Mouse (Mus musculus): Measurements from ENCODE around the gene 2410004B18Rik.
"Not testable (repeated sequence)": the region's sequence is repeated elsewhere in the genome, so short reads cannot be mapped to it uniquely, and the experiment has no call there.

2410004B18Rik gene

GRCm38 (mm10) chr3:145965583-145965982 is 27.8 kb downstream of the 2410004B18Rik start:
- not testable (repeated sequence) for DNase-seq

DNA sequence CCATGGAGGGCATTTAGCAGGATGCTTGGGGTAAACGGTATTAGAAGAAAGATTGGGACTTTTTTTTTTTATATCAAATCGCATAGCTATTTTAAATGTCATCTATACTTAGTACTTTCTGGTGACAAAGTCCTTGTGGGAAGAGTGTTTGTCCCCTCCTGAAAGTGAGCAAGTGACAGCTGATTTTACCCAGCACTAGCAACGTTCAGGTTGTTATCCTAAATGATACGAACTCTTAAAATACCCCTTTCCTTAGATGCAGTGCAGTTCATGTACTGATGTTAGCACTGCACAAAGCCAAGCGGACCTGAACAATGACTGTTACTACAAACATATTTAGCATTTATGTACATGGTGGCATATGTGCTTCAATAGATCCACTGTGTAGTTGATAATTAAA is 29.0 kb downstream of the 2410004B18Rik start:
- DNase-seq, result no peak

DNA sequence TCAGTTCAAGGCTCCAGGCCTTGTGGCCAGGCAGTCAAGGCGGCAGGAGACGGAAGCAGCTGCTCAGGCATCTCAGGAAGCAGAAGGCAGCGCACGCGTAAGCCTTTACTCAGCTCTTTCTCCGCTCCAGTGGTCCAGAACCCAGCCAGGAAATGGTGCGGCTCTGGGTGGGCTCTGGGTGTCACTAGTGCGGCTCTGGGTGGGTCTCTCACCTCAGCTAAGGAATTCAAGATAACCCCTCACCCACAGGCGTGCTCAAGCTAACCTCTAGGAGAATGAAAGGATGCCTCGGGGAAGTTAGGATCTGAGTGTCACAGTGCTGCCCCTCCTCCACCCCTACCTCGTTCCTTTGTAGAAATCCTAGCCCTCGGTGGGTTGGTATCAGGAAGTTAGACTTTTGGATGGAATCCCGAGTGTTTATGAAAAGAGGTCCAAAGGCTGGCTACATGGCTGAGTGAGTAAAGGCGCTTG is 31.3 kb downstream of the 2410004B18Rik start:
- DNase-seq, result no peak

GRCm38 (mm10) chr3:145971501-145971900 is 33.7 kb downstream of the 2410004B18Rik start:
- DNase-seq, result peak in 1 of 2 experiments; percentile 19

- no peak for DNase-seq
Observed at GRCm38 (mm10) chr3:145974986-145975385, 37.2 kb downstream of the 2410004B18Rik start.

DNA sequence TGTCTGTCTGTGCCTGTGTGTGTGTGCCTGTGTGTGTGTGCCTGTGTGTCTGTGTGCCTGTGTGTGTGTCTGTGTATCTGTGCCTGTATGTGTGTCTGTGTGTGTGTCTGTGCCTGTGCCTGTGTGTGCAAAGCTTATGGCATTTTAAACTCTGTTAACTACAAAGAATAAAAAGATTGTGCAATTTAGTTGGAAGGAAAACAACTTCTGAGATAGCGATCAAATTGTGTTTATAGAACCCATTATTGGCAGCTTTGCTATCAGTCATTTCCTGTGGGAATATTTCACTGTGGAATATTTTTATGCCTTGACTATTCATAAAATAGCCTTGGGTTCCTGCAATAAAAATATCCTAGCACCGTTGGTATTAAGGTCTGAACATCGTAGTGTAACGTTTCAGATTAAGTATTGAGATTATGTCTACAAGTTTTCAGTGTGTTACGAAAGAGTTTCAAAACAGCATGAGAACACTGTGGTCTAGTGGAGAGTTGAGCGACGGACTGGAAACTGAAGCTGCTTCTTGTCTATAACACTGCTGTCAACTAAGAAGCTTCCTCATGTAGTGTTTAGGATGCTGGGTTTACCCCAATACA is 47.6 kb downstream of the 2410004B18Rik start:
- DNase-seq, result no peak

DNA sequence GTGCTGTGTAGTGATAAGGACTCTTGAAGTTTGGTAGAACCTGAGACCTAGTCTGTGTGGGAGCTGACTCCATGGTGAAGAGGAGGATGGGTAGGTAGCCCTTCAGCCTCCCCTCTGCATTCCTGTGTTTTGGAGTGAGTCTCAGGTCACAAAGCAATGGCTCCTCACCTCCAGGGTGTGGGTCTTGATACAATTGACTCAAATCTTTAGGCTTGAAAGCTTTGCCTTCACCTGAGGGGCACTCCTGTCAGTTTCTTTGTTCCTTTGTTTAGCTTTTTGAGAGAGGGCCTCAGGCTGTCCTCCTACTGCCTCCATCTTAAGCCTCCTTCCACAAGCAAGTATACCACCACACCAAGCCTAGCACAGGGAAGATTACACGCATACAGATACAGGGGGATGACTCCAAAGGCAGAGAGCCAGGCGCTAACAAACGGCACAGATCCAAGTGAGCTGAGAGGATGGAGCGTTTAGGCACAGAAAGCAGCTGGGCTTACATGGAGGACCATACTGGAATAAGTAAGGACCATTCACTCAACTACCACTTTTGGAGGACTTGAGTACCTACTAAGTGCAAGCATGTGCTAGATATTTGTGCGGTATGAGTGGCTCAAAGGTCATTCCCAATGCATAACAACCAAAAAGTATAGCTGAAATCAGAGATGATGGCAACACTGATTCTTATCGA is 48.6 kb downstream of the 2410004B18Rik start:
- DNase-seq, result peak; percentile 25 to 52

- DNase-seq, result peak; percentile 89 to 96
Observed at GRCm38 (mm10) chr3:145987268-145987969, 49.6 kb downstream of the 2410004B18Rik start, which contains the start of gene Syde2. Gene Syde2 (plus strand): TSS chr3:145987870.

DNA sequence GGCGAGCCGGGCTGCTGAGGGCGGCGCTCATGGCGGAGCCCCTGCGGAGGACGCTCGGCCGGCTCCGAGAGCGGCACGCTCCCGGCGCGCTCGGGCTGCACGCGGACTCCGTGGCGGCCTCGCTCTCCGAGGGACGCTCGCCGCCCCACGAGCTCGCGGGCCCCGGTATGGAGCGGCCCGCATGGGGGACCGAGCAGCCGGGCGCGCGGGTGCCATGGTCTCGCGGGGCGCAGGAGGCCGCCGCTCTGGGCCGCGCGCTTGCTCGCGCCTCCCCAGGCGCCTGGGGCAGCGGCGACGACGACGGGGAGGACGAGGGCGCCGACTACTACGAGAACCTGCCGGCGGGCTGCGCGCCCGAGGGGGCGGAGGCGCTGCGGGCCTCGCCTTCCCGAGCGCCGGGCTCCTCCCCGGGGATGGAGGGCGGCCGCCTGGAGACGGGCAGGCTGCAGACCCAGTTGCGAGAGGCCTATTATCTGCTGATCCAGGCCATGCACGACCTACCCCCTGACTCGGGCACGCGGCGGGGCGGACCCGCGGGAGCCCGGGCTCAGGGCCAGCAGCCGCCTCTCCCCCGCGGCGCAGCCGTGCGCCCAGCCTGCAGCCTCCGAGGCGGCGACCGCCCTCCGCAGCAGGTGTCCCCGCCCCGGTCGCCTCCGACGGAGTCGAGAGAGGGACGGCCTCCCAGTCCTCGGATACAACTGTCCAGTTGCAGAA is 50.3 kb downstream of the 2410004B18Rik start:
- DNase-seq, result peak; percentile 87 to 95

DNA sequence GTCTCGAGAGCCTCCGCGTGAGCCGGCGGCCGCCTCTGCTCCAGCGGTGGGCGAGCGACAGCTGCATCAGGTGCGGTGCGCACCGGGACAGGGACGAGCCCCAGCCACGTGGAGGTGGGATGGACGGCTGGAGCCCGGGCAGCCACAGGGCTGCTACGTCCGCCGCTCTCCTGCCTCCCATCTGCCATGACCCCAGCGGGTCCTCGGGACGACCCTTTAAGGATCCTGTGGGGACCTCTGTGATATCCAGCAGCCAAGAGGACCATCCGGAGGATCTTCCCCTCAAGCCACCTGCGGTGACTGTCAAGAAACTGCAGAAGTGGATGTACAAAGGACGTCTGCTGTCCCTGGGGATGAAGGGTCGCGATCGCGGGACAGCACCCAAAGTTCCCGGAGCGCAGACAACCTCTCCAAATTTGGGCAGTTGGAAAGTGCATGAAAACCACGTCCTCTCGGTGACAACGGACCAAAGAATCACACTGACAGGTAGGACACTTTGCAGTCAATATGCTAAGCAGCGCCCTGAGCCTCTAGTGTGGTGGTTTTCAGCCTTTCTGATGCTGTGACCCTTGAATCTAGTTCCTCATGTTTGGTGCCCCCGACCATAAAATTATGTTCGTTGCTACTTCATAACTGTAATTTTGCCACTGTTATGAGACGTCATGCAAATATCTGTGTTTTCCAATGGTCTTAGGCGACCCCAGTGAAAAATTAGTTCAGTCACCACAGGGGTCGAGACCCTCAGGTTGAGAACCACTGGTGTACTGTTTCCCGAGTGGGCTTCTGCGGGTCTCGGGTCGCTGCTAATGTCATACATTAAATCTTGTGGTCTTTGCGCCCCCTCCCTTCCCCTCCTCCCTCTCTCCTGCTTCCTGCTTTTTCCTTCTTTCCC is 51.1 kb downstream of the 2410004B18Rik start:
- no peak for DNase-seq

DNA sequence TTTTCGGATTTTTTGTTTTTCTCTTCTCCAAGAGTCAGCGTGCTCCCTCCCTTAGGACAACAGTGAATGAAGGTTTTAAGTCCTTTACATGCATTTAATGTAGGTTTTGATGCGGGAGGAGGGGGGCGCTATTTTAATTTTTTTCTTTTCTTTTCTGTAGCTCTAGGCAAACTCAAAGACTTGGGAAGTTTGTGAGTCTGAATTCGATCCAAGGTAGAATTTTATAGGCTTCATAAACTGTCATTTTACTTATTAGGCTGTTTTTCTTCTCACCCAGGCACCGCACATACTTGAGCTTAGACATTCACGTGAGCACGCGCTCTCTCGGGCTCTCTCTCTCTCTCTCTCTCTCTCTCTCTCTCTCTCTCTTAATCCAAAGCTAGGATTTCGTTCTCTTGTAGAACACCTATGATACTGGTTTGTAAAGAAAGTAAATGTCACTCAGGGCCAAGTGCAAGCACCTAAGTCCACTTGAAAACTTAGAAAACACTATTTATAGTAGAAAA is 51.8 kb downstream of the 2410004B18Rik start:
- no peak for DNase-seq

- DNase-seq, result peak in 1 of 2 experiments; percentile 3
Observed at GRCm38 (mm10) chr3:145991130-145991529, 53.3 kb downstream of the 2410004B18Rik start.

- peak in 1 of 2 experiments; percentile 2 for DNase-seq
Observed at GRCm38 (mm10) chr3:145991976-145992730, 54.3 kb downstream of the 2410004B18Rik start.

- DNase-seq, result peak; percentile 33 to 68
Observed at GRCm38 (mm10) chr3:145992796-145993195, 55.0 kb downstream of the 2410004B18Rik start.

DNA sequence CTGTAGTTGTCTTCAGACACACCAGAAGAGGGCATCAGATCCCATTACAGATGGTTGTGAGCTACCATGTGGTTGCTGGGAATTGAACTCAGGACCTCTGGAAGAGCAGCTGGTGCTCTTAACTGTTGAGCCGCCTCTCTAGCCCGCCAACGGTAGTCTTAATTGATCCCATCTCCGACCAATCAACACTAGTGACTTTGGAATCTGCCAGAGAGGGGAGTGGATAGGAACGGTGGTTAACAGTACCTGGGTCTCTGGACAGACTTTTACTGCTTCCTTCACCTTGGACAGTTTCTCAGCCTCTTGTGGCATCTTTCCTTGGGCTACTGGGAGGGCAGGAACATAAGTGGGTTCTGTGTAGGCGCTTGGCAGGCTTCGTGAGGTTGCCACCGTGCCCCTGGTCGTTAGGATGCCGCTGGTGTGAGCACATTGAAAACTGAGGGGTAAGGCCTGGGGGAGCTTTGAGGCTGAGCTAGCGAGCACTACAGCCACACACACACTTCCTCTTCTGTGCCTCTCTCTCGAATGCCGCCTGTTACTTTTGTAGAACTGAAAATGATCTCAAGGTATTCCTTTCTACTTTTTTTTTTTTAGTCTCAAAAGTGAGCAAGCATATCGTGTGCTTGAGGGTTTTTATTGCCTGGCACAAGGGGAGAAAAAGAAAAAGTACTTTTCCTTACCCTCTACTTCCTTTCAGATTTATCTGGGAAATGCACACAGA is 55.8 kb downstream of the 2410004B18Rik start:
- no peak for DNase-seq
